Mouse (Mus musculus): ENCODE measurements at regions not wholly inside any gene's neighbourhood (a gene's known extent, or its start where the extent isn't known, plus 50 kb on each side); places are given as distances from the start of the nearest gene placed in this dataset.
"Not testable (repeated sequence)": the region's sequence is repeated elsewhere in the genome, so short reads cannot be mapped to it uniquely, and the experiment has no call there.

GRCm38 (mm10) chr17:14144082-14144481 is 60.0 kb downstream of the Dact2 start:
- no peak for DNase-seq (ENCODE audit: low spot score in 2 of 2)

GRCm38 (mm10) chr17:14141669-14142068 is 62.4 kb downstream of the Dact2 start:
- no peak for DNase-seq (ENCODE audit: low spot score in 2 of 2)

DNA sequence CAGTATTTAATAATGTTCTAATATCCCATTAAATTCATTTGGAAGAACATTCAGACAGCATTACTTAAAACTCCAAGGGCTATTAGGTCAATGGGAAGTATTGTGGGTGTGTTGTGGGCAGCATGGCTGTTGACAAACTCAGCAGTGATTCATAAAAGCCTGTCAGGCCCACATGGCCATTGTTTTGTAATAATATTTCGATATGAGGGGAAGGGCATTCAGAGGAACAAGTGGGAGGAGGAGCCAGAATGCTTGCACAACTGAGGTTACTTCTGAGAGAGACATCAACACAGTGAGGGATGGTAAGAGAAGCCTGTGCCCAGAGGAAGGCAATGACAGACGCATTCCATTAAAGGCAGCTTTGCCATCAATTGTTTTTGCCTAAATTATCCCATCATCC is 63.8 kb downstream of the Dact2 start:
- DNase-seq (ENCODE audit: low spot score in 2 of 2) = no peak

- DNase-seq (ENCODE audit: low spot score in 2 of 2) = no peak
Observed at GRCm38 (mm10) chr17:14138941-14139340, 65.2 kb downstream of the Dact2 start.

- DNase-seq (ENCODE audit: low spot score in 2 of 2) = peak in 1 of 2 experiments; percentile 10
Observed at GRCm38 (mm10) chr17:14136702-14137315, 67.3 kb downstream of the Dact2 start.

GRCm38 (mm10) chr17:14134604-14135003 is 69.5 kb downstream of the Dact2 start:
- DNase-seq (ENCODE audit: low spot score in 2 of 2) = no peak

DNA sequence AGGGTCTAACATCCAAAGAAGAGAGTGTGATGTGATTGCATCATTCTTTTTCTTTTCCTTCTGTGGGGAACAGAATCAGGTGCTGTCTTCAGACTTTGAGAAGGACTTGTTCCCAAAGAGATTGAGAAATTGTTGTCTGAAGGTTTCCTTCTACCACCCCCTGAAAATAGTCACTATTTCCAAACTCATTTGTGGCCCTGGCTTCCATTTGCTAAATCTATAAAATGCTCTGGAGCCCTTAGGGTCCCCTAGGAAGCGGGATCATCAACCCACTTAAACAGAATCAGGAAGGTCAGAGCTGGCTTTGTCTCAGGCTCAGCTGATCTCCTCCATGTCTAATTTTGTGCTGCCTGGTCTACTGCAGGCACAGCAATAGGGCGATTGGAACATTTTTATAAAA is 70.1 kb downstream of the Dact2 start:
- no peak for DNase-seq (ENCODE audit: low spot score in 2 of 2)

- DNase-seq (ENCODE audit: low spot score in 2 of 2) = not testable (repeated sequence)
Observed at GRCm38 (mm10) chr17:14127031-14127430, 67.7 kb upstream of the Gm7358 start.

DNA sequence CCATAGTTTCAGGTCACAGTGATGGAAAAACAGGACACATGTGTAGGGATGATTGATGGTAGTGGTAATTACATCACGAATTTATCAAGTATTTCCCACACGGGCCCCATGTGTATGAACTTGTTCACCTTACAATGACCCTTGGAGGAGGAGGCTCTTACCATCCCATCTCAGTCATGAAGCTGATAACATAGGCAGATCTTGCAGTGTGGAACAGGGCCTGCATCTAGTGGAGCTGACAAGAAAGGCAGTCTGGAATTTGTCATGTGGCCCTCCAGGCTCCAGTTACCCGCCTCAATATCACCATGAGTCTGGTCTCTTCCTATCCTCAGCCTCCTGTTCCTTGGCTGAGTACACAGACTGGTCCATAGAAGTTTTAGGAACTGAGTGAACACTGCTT is 59.5 kb upstream of the Gm7358 start:
- DNase-seq (ENCODE audit: low spot score in 2 of 2) = no peak

DNA sequence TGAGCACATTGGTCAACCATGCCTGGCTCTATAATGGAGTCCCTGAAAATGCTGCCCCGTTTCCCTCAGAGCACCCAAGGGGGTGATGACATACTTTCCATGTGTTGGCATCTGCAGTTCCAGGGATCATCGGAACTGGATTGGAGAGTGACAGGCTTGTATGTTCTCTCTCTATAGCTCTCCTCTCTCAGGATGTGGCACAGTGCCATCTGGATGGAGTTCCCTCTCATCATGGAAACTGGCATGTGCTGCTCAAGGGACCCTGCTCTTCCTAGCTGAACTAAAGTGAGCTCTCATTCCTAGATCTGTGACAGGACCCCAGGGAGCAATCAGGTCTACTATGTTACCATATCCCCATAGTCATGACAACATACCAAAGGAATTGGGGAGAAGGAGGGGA is 56.9 kb upstream of the Gm7358 start:
- no peak for DNase-seq (ENCODE audit: low spot score in 2 of 2)

- DNase-seq (ENCODE audit: low spot score in 2 of 2) = no peak
Observed at GRCm38 (mm10) chr17:14114856-14115255, 55.5 kb upstream of the Gm7358 start.

- not testable (repeated sequence) for DNase-seq (ENCODE audit: low spot score in 2 of 2)
Observed at GRCm38 (mm10) chr17:14111692-14112091, 52.4 kb upstream of the Gm7358 start.

Measured in urinary bladder, adult 18-20 months (tissue).